Mouse (Mus musculus): ENCODE data around the gene Mto1.
"Not testable (repeated sequence)": the region's sequence is repeated elsewhere in the genome, so short reads cannot be mapped to it uniquely, and the experiment has no call there.

The Mto1 gene

GRCm38 (mm10) chr9:78505223-78505622 lies 57.2 kb downstream of the Mto1 start:
- DNase-seq (ENCODE audit: extremely low read depth, low read depth): no peak

GRCm38 (mm10) chr9:78506002-78506721 lies 58.2 kb downstream of the Mto1 start:
- DNase-seq (ENCODE audit: extremely low read depth, low read depth): no peak

- DNase-seq (ENCODE audit: extremely low read depth, low read depth): no peak
These were observed 58.7 kb downstream of the Mto1 start for GRCm38 (mm10) chr9:78506722-78507077.

- DNase-seq (ENCODE audit: extremely low read depth, low read depth): no peak
These were observed 60.2 kb downstream of the Mto1 start for GRCm38 (mm10) chr9:78508106-78508786.

- no peak for DNase-seq (ENCODE audit: extremely low read depth, low read depth)
These were observed 63.7 kb downstream of the Mto1 start for GRCm38 (mm10) chr9:78511705-78512104.

- no peak for DNase-seq (ENCODE audit: extremely low read depth, low read depth)
These were observed 65.9 kb downstream of the Mto1 start for GRCm38 (mm10) chr9:78513776-78514500.

- no peak for DNase-seq (ENCODE audit: extremely low read depth, low read depth)
These were observed 66.7 kb downstream of the Mto1 start for GRCm38 (mm10) chr9:78514681-78515080.

GRCm38 (mm10) chr9:78516125-78516524 lies 68.1 kb downstream of the Mto1 start:
- DNase-seq (ENCODE audit: extremely low read depth, low read depth): no peak

- DNase-seq (ENCODE audit: extremely low read depth, low read depth): not testable (repeated sequence)
These were observed 69.2 kb downstream of the Mto1 start for GRCm38 (mm10) chr9:78517237-78517636.

GRCm38 (mm10) chr9:78520127-78520779 lies 72.2 kb downstream of the Mto1 start:
- no peak for DNase-seq (ENCODE audit: extremely low read depth, low read depth)

- no peak for DNase-seq (ENCODE audit: extremely low read depth, low read depth)
These were observed 73.0 kb downstream of the Mto1 start for GRCm38 (mm10) chr9:78520780-78521601.

- no peak for DNase-seq (ENCODE audit: extremely low read depth, low read depth)
These were observed 73.7 kb downstream of the Mto1 start for GRCm38 (mm10) chr9:78521689-78522088.
